Mouse (Mus musculus) skeletal muscle tissue, postnatal 0 days (tissue): ENCODE results near the gene Catsperb. TPM values are rescaled to one million over a fixed set of nuclear protein-coding genes. Genes with fewer than 3 reads are reported as not detected.

ENCODE experiments used
- microRNA-seq, 2 experiments: library from miRNA; unstranded; fragments of <30 nt; microRNA quantifications; one replicate each; pipeline ENCODE4; 2016
- polyA plus RNA-seq: library from polyadenylated mRNA; unstranded; fragments of >200 nt; fragmentation: Nextera tagmentation; extraction: Ambion mirVana; gene quantifications from 2 replicates; pipeline ENCODE4 v1.2.1, GENCODE M21; 2015

The Catsperb gene
- not detected in 2 replicates for polyA plus RNA-seq

GRCm38 (mm10) chr12:101404353-101404752, at the start of gene Catsperb:
Catsperb (plus strand) TSS chr12:101404653.

Small RNA genes lying within 50 kb of the gene (microRNA-seq; reads per million reads assigned to microRNA genes)
- gene Gm24542: 0 reads per million in 2 experiments
